Mouse (Mus musculus) liver, embryonic 14.5 days (tissue): ENCODE measurements at regions not wholly inside any gene's neighbourhood (a gene's known extent, or its start where the extent isn't known, plus 50 kb on each side); places are given as distances from the start of the nearest gene placed in this dataset.

Source experiments
- CTCF ChIP-seq: IDR thresholded peaks from 2 replicates; pipeline ENCODE4 v1.5.1; 2016; ENCODE audit warnings: antibody characterized with exemption, low read depth, control low read depth
- EP300 ChIP-seq: IDR thresholded peaks from 2 replicates; pipeline ENCODE4 v1.6.1; 2016; ENCODE audit warnings: antibody characterized with exemption, low read depth

- TF ChIP-seq EP300 (no peak), CTCF (no peak)
Measured at GRCm38 (mm10) chr11:64335456-64335855, 99.7 kb upstream of the Hs3st3a1 start.
